Mouse (Mus musculus): Measurements from ENCODE around the gene Frg2f1.
A peak's percentile ranks its signal among the peaks of the same experiment; 100 is the strongest.
"Not testable (repeated sequence)": the region's sequence is repeated elsewhere in the genome, so short reads cannot be mapped to it uniquely, and the experiment has no call there.

Frg2f1 gene

GRCm38 (mm10) chr4:119539031-119539824, at the start of gene Frg2f1:
Gene Frg2f1, minus strand, starts transcription at chr4:119539529.
- peak; percentile 98 for DNase-seq (ENCODE audit: inconsistent ontology term)

- no peak for DNase-seq (ENCODE audit: inconsistent ontology term)
Measured at GRCm38 (mm10) chr4:119588037-119588436, 48.7 kb upstream of the Frg2f1 start.

- no peak for DNase-seq (ENCODE audit: inconsistent ontology term)
Measured at GRCm38 (mm10) chr4:119575459-119575858, 36.1 kb upstream of the Frg2f1 start.

- no peak for DNase-seq (ENCODE audit: inconsistent ontology term)
Measured at GRCm38 (mm10) chr4:119574504-119574903, 35.2 kb upstream of the Frg2f1 start.

GRCm38 (mm10) chr4:119572682-119573081, 33.4 kb upstream of the Frg2f1 start:
- no peak for DNase-seq (ENCODE audit: inconsistent ontology term)

- DNase-seq (ENCODE audit: inconsistent ontology term), result no peak
Measured at GRCm38 (mm10) chr4:119566322-119566835, 27.1 kb upstream of the Frg2f1 start.

- peak; percentile 15 for DNase-seq (ENCODE audit: inconsistent ontology term)
Measured at GRCm38 (mm10) chr4:119563136-119563535, 23.8 kb upstream of the Frg2f1 start.

- peak; percentile 22 for DNase-seq (ENCODE audit: inconsistent ontology term)
Measured at GRCm38 (mm10) chr4:119555466-119555865, 16.1 kb upstream of the Frg2f1 start.

- no peak for DNase-seq (ENCODE audit: inconsistent ontology term)
Measured at GRCm38 (mm10) chr4:119550864-119551263, 11.5 kb upstream of the Frg2f1 start.

- DNase-seq (ENCODE audit: inconsistent ontology term), result no peak
Measured at GRCm38 (mm10) chr4:119540533-119540890, 1.2 kb upstream of the Frg2f1 start.

- peak; percentile 74 for DNase-seq (ENCODE audit: inconsistent ontology term)
Measured at GRCm38 (mm10) chr4:119539836-119540532, 655 bp upstream of the Frg2f1 start.

GRCm38 (mm10) chr4:119537436-119537835, 1.9 kb downstream of the Frg2f1 start:
- no peak for DNase-seq (ENCODE audit: inconsistent ontology term)

GRCm38 (mm10) chr4:119536615-119537014, 2.7 kb downstream of the Frg2f1 start, which contains the start of gene Foxj3:
Gene Foxj3, plus strand, starts transcription at chr4:119537004.
- not testable (repeated sequence) for DNase-seq (ENCODE audit: inconsistent ontology term)

- DNase-seq (ENCODE audit: inconsistent ontology term), result no peak
Measured at GRCm38 (mm10) chr4:119535103-119535502, 4.2 kb downstream of the Frg2f1 start.

- DNase-seq (ENCODE audit: inconsistent ontology term), result no peak
Measured at GRCm38 (mm10) chr4:119531813-119532212, 7.5 kb downstream of the Frg2f1 start.

- no peak for DNase-seq (ENCODE audit: inconsistent ontology term)
Measured at GRCm38 (mm10) chr4:119526329-119526845, 12.9 kb downstream of the Frg2f1 start.

- no peak for DNase-seq (ENCODE audit: inconsistent ontology term)
Measured at GRCm38 (mm10) chr4:119524466-119524865, 14.9 kb downstream of the Frg2f1 start.

GRCm38 (mm10) chr4:119524010-119524409, 15.3 kb downstream of the Frg2f1 start:
- DNase-seq (ENCODE audit: inconsistent ontology term), result no peak

GRCm38 (mm10) chr4:119523575-119523974, 15.8 kb downstream of the Frg2f1 start:
- DNase-seq (ENCODE audit: inconsistent ontology term), result no peak

GRCm38 (mm10) chr4:119512731-119513141, 26.6 kb downstream of the Frg2f1 start:
- DNase-seq (ENCODE audit: inconsistent ontology term), result peak; percentile 6

GRCm38 (mm10) chr4:119511591-119511990, 27.7 kb downstream of the Frg2f1 start:
- DNase-seq (ENCODE audit: inconsistent ontology term), result no peak

- DNase-seq (ENCODE audit: inconsistent ontology term), result no peak
Measured at GRCm38 (mm10) chr4:119498319-119498848, 40.9 kb downstream of the Frg2f1 start.

All from Muller cell, postnatal 12 days (primary cell).